Mouse (Mus musculus) heart, embryonic 11.5 days (tissue): ENCODE results near the gene Bach2. TPM values are rescaled to one million over a fixed set of nuclear protein-coding genes. Genes with fewer than 3 reads are reported as not detected.

Source experiments
- ATAC-seq: fragments of 200-750 bp; cut with Nextera tagmentation; replicated peaks from 2 replicates; pipeline ENCODE4 v1.8.0; 2017; ENCODE audit warnings: moderate library complexity; ENCODE audit not compliant: insufficient number of reproducible peaks, low FRiP score, low TSS enrichment
- H3K27ac ChIP-seq: fragments of 300-500 bp; sonication (generic); 2 replicates; pipeline ENCODE4 v1.5.1; 2014; ENCODE audit warnings: mild to moderate bottlenecking, low read depth, low read length
- H3K27me3 ChIP-seq: fragments of 300-500 bp; sonication (generic); 2 replicates; pipeline ENCODE4 v1.6.1; 2014; ENCODE audit warnings: mild to moderate bottlenecking, low read length, mixed read lengths; ENCODE audit not compliant: control insufficient read depth, insufficient read depth
- H3K36me3 ChIP-seq: fragments of 300-500 bp; sonication (generic); 2 replicates; pipeline ENCODE4 v1.6.1; 2014; ENCODE audit warnings: mild to moderate bottlenecking, low read length, moderate library complexity, mixed read lengths; ENCODE audit not compliant: control insufficient read depth, insufficient read depth
- H3K4me1 ChIP-seq: fragments of 300-500 bp; sonication (generic); 2 replicates; pipeline ENCODE4 v1.6.1; 2014; ENCODE audit warnings: low read length; ENCODE audit not compliant: control insufficient read depth, insufficient read depth
- H3K4me2 ChIP-seq: fragments of 300-500 bp; sonication (generic); 2 replicates; pipeline ENCODE4 v1.6.1; 2014; ENCODE audit warnings: mild to moderate bottlenecking, moderate library complexity
- H3K4me3 ChIP-seq: fragments of 300-500 bp; sonication (generic); 2 replicates; pipeline ENCODE4 v1.5.1; 2014; ENCODE audit warnings: low read depth, low read length
- H3K9ac ChIP-seq: fragments of 300-500 bp; sonication (generic); 2 replicates; pipeline ENCODE4 v1.6.1; 2014; ENCODE audit warnings: mild to moderate bottlenecking, low read depth, low read length, moderate library complexity
- H3K9me3 ChIP-seq: fragments of 300-500 bp; sonication (generic); replicated peaks from 2 replicates; pipeline ENCODE4 v1.6.1; 2016; ENCODE audit warnings: low read length; ENCODE audit not compliant: control insufficient read depth
- WGBS: fragments of 180-500 bp; shearing (Covaris S2); extraction: QIAGEN DNeasy Blood & Tissue Kit; methylation state at CpG from one replicate; pipeline ENCODE4 v1.1.7; 2014; ENCODE audit not compliant: insufficient replicate concordance; 5-methylcytosine and 5-hydroxymethylcytosine counted together
- polyA plus RNA-seq: library from polyadenylated mRNA; unstranded; fragments of >200 nt; fragmentation: Nextera tagmentation; extraction: Ambion mirVana; gene quantifications from 2 replicates; pipeline ENCODE4 v1.2.1, GENCODE M21; 2014

Bach2 gene
- polyA plus RNA-seq, 1 experiment from 2014 or later = 8.0 TPM

- H3K9ac ChIP-seq = no peak overlapping the region
- peaks cover 13% of the 10 kb centered on the region; the same call in 1 of the 2 replicates for H3K4me1 ChIP-seq
- H3K4me3 ChIP-seq = no peak overlapping the region
- H3K9me3 ChIP-seq = peaks cover 3% of the 10 kb centered on the region; the same call in 1 of the 2 replicates
- no peaks in the 10 kb centered on the region for H3K27me3 ChIP-seq
- no peak overlapping the region for H3K4me2 ChIP-seq
- H3K36me3 ChIP-seq = no peaks in the 10 kb centered on the region
- no peak for ATAC-seq
- H3K27ac ChIP-seq = no peak overlapping the region
- 81% methylated on average over 5 of the region's 5 CpGs for WGBS
Observed at GRCm38 (mm10) chr4:32202362-32202761, 36.2 kb upstream of the Bach2 start.

- peaks cover 13% of the 10 kb centered on the region; the same call in 1 of the 2 replicates for H3K4me1 ChIP-seq
- H3K27ac ChIP-seq = no peak overlapping the region
- WGBS = 56% methylated on average over 4 of the region's 4 CpGs
- no peak overlapping the region for H3K4me2 ChIP-seq
- peaks cover 3% of the 10 kb centered on the region; the same call in 1 of the 2 replicates for H3K9me3 ChIP-seq
- H3K27me3 ChIP-seq = no peaks in the 10 kb centered on the region
- ATAC-seq = no peak
- H3K9ac ChIP-seq = no peak overlapping the region
- H3K4me3 ChIP-seq = no peak overlapping the region
- no peaks in the 10 kb centered on the region for H3K36me3 ChIP-seq
Observed at GRCm38 (mm10) chr4:32204819-32205218, 33.8 kb upstream of the Bach2 start.

GRCm38 (mm10) chr4:32205825-32206224, 32.8 kb upstream of the Bach2 start:
- peaks cover 16% of the 10 kb centered on the region; the same call in 1 of the 2 replicates for H3K4me1 ChIP-seq
- H3K36me3 ChIP-seq = no peaks in the 10 kb centered on the region
- H3K9me3 ChIP-seq = peaks cover 3% of the 10 kb centered on the region; the same call in 1 of the 2 replicates
- 20% methylated on average over 2 of the region's 2 CpGs for WGBS
- no peak overlapping the region for H3K27ac ChIP-seq
- no peak for ATAC-seq
- no peak overlapping the region for H3K9ac ChIP-seq
- H3K4me3 ChIP-seq = no peak overlapping the region
- H3K27me3 ChIP-seq = no peaks in the 10 kb centered on the region
- no peak overlapping the region for H3K4me2 ChIP-seq

- H3K36me3 ChIP-seq = no peaks in the 10 kb centered on the region
- peaks cover 13% of the 10 kb centered on the region; the same call in 1 of the 2 replicates for H3K4me1 ChIP-seq
- no peak overlapping the region for H3K9ac ChIP-seq
- no peaks in the 10 kb centered on the region for H3K9me3 ChIP-seq
- H3K27ac ChIP-seq = no peak overlapping the region
- H3K4me3 ChIP-seq = no peak overlapping the region
- ATAC-seq = no peak
- no peaks in the 10 kb centered on the region for H3K27me3 ChIP-seq
- no peak overlapping the region for H3K4me2 ChIP-seq
- 73% methylated on average over 2 of the region's 2 CpGs for WGBS
Observed at GRCm38 (mm10) chr4:32209995-32210394, 28.6 kb upstream of the Bach2 start.

- no peak overlapping the region for H3K4me3 ChIP-seq
Observed at GRCm38 (mm10) chr4:32210424-32211184, 28.0 kb upstream of the Bach2 start.

GRCm38 (mm10) chr4:32212593-32212992, 26.0 kb upstream of the Bach2 start:
- Histone ChIP-seq H3K4me2 (no peak overlapping the region), H3K27ac (no peak overlapping the region), H3K36me3 (no peaks in the 10 kb centered on the region), H3K4me1 (peaks cover 11% of the 10 kb centered on the region; the same call in 1 of the 2 replicates), H3K9ac (no peak overlapping the region), H3K9me3 (no peaks in the 10 kb centered on the region), H3K4me3 (no peak overlapping the region), H3K27me3 (no peaks in the 10 kb centered on the region)
- no peak for ATAC-seq

More at GRCm38 (mm10) chr4:32210424-32211184, 28.0 kb upstream of the Bach2 start:
- H3K36me3 ChIP-seq = no peaks in the 10 kb centered on the region
- H3K4me2 ChIP-seq = no peak overlapping the region
- no peaks in the 10 kb centered on the region for H3K27me3 ChIP-seq
- no peak overlapping the region for H3K9ac ChIP-seq
- H3K9me3 ChIP-seq = no peaks in the 10 kb centered on the region
- H3K4me1 ChIP-seq = peaks cover 13% of the 10 kb centered on the region; the same call in 1 of the 2 replicates
- 61% methylated on average over 9 of the region's 9 CpGs for WGBS
- H3K27ac ChIP-seq = no peak overlapping the region
- ATAC-seq = no peak

GRCm38 (mm10) chr4:32216466-32216865, 22.1 kb upstream of the Bach2 start:
- no peak overlapping the region for H3K27ac ChIP-seq
- ATAC-seq = no peak
- H3K36me3 ChIP-seq = no peaks in the 10 kb centered on the region
- peaks cover 5% of the 10 kb centered on the region; the same call in 1 of the 2 replicates for H3K4me1 ChIP-seq
- no peaks in the 10 kb centered on the region for H3K9me3 ChIP-seq
- 79% methylated on average over 4 of the region's 4 CpGs for WGBS
- no peak overlapping the region for H3K4me2 ChIP-seq
- no peaks in the 10 kb centered on the region for H3K27me3 ChIP-seq
- no peak overlapping the region for H3K9ac ChIP-seq
- H3K4me3 ChIP-seq = no peak overlapping the region

GRCm38 (mm10) chr4:32217016-32217415, 21.6 kb upstream of the Bach2 start:
- peaks cover 5% of the 10 kb centered on the region; the same call in 1 of the 2 replicates for H3K4me1 ChIP-seq
- no peaks in the 10 kb centered on the region for H3K27me3 ChIP-seq
- H3K9ac ChIP-seq = no peak overlapping the region
- no peaks in the 10 kb centered on the region for H3K36me3 ChIP-seq
- H3K4me2 ChIP-seq = no peak overlapping the region
- no peak overlapping the region for H3K27ac ChIP-seq
- no peak for ATAC-seq
- H3K9me3 ChIP-seq = no peaks in the 10 kb centered on the region
- WGBS = 56% methylated on average over 3 of the region's 3 CpGs
- no peak overlapping the region for H3K4me3 ChIP-seq

- WGBS = 84% methylated on average over 12 of the region's 12 CpGs
Observed at GRCm38 (mm10) chr4:32217593-32217992, 21.0 kb upstream of the Bach2 start.

More at GRCm38 (mm10) chr4:32217593-32217992, 21.0 kb upstream of the Bach2 start:
- Histone ChIP-seq H3K9me3 (no peaks in the 10 kb centered on the region), H3K4me1 (peaks cover 2% of the 10 kb centered on the region; the same call in 1 of the 2 replicates), H3K27me3 (no peaks in the 10 kb centered on the region), H3K27ac (no peak overlapping the region), H3K4me2 (no peak overlapping the region), H3K36me3 (no peaks in the 10 kb centered on the region), H3K4me3 (no peak overlapping the region), H3K9ac (no peak overlapping the region)
- no peak for ATAC-seq
